Mouse (Mus musculus) inflammation-experienced regulatory T-cells, adult 6 months (primary cell): ENCODE measurements around the gene Smtnl2. TPM values are rescaled to one million over a fixed set of nuclear protein-coding genes. Genes with fewer than 3 reads are reported as not detected.
"Not testable (repeated sequence)": the region's sequence is repeated elsewhere in the genome, so short reads cannot be mapped to it uniquely, and the experiment has no call there.

ENCODE experiments used
- ATAC-seq: one replicate; pipeline ENCODE4 v1.8.0; 2017
- polyA plus RNA-seq, 3 experiments: library from polyadenylated mRNA; unstranded; fragments of 100-300 nt; shearing (Covaris generic); gene quantifications; one replicate each; pipeline ENCODE4 v1.2.1; 2017

Gene Smtnl2
- polyA plus RNA-seq = not detected

- ATAC-seq = no peak
These were observed at the start of gene Smtnl2 for GRCm38 (mm10) chr11:72411093-72411921. Gene Smtnl2, minus strand, starts transcription at chr11:72411713.

- no peak for ATAC-seq
These were observed 47.0 kb upstream of the Smtnl2 start for GRCm38 (mm10) chr11:72458502-72458901.

- ATAC-seq = no peak
These were observed 46.5 kb upstream of the Smtnl2 start for GRCm38 (mm10) chr11:72457995-72458496.

- no peak for ATAC-seq
These were observed 44.2 kb upstream of the Smtnl2 start for GRCm38 (mm10) chr11:72455694-72456093.

GRCm38 (mm10) chr11:72453105-72453953, 41.8 kb upstream of the Smtnl2 start:
- no peak for ATAC-seq

GRCm38 (mm10) chr11:72452140-72452665, 40.7 kb upstream of the Smtnl2 start:
- no peak for ATAC-seq

- no peak for ATAC-seq
These were observed 36.0 kb upstream of the Smtnl2 start for GRCm38 (mm10) chr11:72447475-72447874.

GRCm38 (mm10) chr11:72446311-72447105, 35.0 kb upstream of the Smtnl2 start:
- ATAC-seq = no peak

GRCm38 (mm10) chr11:72440965-72441664, 29.6 kb upstream of the Smtnl2 start, which contains the start of gene Mybbp1a:
Gene Mybbp1a, plus strand, starts transcription at chr11:72441355.
- ATAC-seq = peak; percentile 98

- ATAC-seq = peak; percentile 12
These were observed 29.1 kb upstream of the Smtnl2 start for GRCm38 (mm10) chr11:72440597-72440964.

GRCm38 (mm10) chr11:72438411-72438810, 26.9 kb upstream of the Smtnl2 start:
- no peak for ATAC-seq

- no peak for ATAC-seq
These were observed 25.5 kb upstream of the Smtnl2 start for GRCm38 (mm10) chr11:72436756-72437650.

GRCm38 (mm10) chr11:72436271-72436670, 24.8 kb upstream of the Smtnl2 start:
- no peak for ATAC-seq

- no peak for ATAC-seq
These were observed 24.2 kb upstream of the Smtnl2 start for GRCm38 (mm10) chr11:72435694-72436045.

- no peak for ATAC-seq
These were observed 23.6 kb upstream of the Smtnl2 start, which contains the start of gene Ggt6 for GRCm38 (mm10) chr11:72434963-72435693. Gene Ggt6, plus strand, starts transcription at chr11:72435526.

- not testable (repeated sequence) for ATAC-seq
These were observed 19.0 kb upstream of the Smtnl2 start for GRCm38 (mm10) chr11:72430311-72431068.

GRCm38 (mm10) chr11:72429288-72429690, 17.8 kb upstream of the Smtnl2 start:
- peak; percentile 90 for ATAC-seq

- ATAC-seq = peak; percentile 61
These were observed 17.2 kb upstream of the Smtnl2 start for GRCm38 (mm10) chr11:72428694-72429093.

GRCm38 (mm10) chr11:72426884-72427283, 15.4 kb upstream of the Smtnl2 start:
- no peak for ATAC-seq
